Mouse (Mus musculus): ENCODE data around the gene Thada.

Gene Thada

GRCm38 (mm10) chr17:84186451-84187202, 279.4 kb downstream of the Thada start:
- DNase-seq (ENCODE audit: low spot score in 2 of 2), result peak; percentile 58

- peak; percentile 41 to 52 for DNase-seq (ENCODE audit: low spot score in 2 of 2)
Observed at GRCm38 (mm10) chr17:84185581-84186450, 280.2 kb downstream of the Thada start.

- no peak for DNase-seq (ENCODE audit: low spot score in 2 of 2)
Observed at GRCm38 (mm10) chr17:84185011-84185411, 281.0 kb downstream of the Thada start.

DNA sequence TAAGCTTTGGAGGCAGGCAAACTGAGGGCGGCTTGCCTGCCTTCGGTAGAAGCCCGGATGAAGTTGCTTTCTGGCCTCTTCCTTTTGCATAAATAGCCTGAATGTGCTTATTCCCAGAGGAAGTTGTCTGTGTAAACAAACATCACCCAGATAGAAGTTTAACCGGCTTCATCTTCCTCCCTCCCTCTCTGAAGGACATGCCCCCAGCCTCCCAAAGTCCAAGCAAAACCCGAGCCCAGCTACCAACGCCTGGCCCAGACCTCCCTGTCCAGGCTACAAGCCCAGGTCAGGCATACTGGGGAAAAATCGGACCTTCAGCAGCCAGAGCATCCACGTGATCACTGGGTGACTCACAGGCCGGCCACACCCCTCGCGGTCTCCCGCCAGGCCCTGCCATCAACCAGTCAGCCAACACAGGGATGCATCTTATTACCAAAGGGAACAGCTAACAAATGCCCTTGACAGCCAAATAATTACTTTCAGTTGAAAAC, 282.7 kb downstream of the Thada start:
- DNase-seq (ENCODE audit: low spot score in 2 of 2), result peak; percentile 92 to 95

- peak; percentile 39 to 48 for DNase-seq (ENCODE audit: low spot score in 2 of 2)
Observed at GRCm38 (mm10) chr17:84182311-84183271, 283.4 kb downstream of the Thada start.

GRCm38 (mm10) chr17:84181502-84182310, 284.3 kb downstream of the Thada start:
- DNase-seq (ENCODE audit: low spot score in 2 of 2), result peak in 1 of 2 experiments; percentile 64

- peak; percentile 67 to 75 for DNase-seq (ENCODE audit: low spot score in 2 of 2)
Observed at GRCm38 (mm10) chr17:84180715-84181501, 285.1 kb downstream of the Thada start.

DNA sequence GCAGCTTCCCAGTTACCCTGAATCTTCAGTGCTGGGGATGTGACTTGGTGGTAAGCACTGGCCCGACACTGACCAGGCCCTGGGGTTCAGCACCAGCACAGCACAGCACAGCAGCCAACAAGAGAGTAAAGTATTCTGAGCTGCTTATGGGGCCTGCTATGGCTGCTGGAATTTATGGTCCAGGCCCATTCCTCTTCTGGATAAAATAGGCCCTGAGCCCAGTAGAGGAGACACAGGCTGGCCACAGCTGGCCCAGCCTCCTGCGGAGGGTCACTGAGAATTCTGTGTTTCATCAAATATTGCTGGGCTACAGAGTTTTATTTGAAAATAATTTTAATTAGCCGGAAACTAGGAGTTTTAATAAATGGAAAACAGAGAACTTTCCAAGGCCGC, 286.0 kb downstream of the Thada start:
- no peak for DNase-seq (ENCODE audit: low spot score in 2 of 2)

- peak in 1 of 2 experiments; percentile 0 for DNase-seq (ENCODE audit: low spot score in 2 of 2)
Observed at GRCm38 (mm10) chr17:84179026-84179972, 286.7 kb downstream of the Thada start.

DNA sequence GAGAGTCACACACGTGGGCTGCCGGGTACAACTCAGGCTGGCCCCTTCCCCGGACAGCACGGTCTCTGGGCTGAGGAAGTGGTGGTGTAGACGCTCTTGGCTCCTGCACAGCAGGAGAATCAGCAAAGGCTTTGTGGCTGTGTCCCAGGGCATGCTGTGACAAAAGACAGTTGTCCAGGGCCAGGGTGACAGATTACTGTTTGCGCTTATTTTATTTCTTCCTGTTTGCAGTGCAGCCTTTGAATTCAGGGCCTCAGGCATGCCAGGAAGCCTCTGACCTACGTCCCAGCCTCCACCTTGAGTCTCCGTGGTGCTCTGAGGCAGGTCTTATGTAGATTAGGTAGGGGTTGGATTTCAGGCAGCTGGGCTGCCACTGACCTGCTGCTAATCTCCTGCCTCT, 288.5 kb downstream of the Thada start:
- peak in 1 of 2 experiments; percentile 45 for DNase-seq (ENCODE audit: low spot score in 2 of 2)

GRCm38 (mm10) chr17:84176446-84176845, 289.6 kb downstream of the Thada start:
- DNase-seq (ENCODE audit: low spot score in 2 of 2), result peak in 1 of 2 experiments; percentile 0

GRCm38 (mm10) chr17:84175196-84175595, 290.8 kb downstream of the Thada start:
- peak in 1 of 2 experiments; percentile 0 for DNase-seq (ENCODE audit: low spot score in 2 of 2)

GRCm38 (mm10) chr17:84167377-84167776, 298.6 kb downstream of the Thada start:
- peak in 1 of 2 experiments; percentile 0 for DNase-seq (ENCODE audit: low spot score in 2 of 2)

GRCm38 (mm10) chr17:84166135-84166860, 299.7 kb downstream of the Thada start:
- peak in 1 of 2 experiments; percentile 0 for DNase-seq (ENCODE audit: low spot score in 2 of 2)

DNA sequence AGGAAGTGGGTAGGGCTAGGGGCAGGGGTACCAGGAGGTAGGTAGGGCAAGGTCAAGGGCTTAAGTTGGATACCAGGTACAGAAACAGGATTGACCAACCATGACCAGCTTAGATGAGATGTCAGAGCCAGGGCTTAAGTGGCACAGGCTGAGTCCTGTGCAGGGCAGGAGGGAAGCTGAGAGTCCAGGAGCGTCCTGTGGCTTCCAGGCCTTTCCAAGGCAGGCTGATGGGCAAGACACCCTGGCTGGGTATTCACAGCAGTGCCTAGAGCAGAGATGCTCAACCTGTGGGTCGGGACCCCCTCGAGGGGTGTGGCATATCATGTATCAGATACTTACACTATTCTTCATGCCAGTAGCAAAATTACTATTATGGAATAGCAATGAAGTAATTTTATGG, 300.3 kb downstream of the Thada start:
- DNase-seq (ENCODE audit: low spot score in 2 of 2), result no peak

- DNase-seq (ENCODE audit: low spot score in 2 of 2), result no peak
Observed at GRCm38 (mm10) chr17:84164146-84164545, 301.9 kb downstream of the Thada start.

DNA sequence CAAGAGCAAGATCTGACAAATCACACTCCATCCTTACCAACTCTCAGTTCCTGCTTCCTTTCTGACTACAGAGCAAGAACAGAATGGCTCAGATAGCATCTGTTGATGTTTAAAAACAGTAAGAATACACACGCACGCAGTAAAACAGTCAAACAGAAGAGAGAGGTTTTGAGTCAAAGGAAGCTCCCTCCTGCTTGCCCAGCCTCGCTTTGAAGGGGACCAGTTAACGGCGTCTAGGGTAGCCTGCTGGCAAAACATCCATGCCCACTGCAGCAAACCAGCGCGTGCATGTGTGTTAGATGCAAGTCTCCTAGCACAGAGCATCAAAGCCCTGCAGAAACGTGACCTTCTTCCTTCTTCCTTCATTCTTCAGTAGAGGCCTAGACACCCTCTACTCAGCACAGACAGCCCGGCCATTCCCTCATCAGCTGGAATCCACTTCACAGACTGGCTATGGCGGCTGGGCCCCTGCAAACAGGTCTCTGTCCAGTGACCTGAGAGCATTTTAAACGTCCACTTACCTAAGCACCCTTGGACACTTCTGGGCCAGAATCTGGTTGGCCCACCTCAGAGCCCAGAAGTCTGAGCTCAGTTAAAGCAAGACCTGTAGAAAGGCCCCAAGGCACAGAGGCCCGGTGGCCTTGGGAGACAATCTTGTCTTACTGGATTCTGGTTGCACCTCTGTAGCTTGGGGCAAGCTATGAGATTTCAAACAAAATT, 302.8 kb downstream of the Thada start:
- no peak for DNase-seq (ENCODE audit: low spot score in 2 of 2)
